Mouse (Mus musculus) small intestine, adult 2 months (tissue): ENCODE measurements around the gene Dennd4c.

Source experiments
- CTCF ChIP-seq: fragments of 200-500 bp; IDR thresholded peaks from 2 replicates; pipeline ENCODE4 v1.5.1; 2012; ENCODE audit warnings: low read depth, mild to moderate bottlenecking, control low read depth, inconsistent platforms, low read length, moderate library complexity, mixed read lengths; ENCODE audit not compliant: insufficient replicate concordance, insufficient read length; ENCODE audit errors: extremely low read depth
- POLR2A ChIP-seq: fragments of 200-500 bp; IDR thresholded peaks from 2 replicates; pipeline ENCODE4 v1.6.1; 2012; ENCODE audit warnings: low read depth, mild to moderate bottlenecking, control low read depth, inconsistent platforms, low read length, moderate library complexity

- TF ChIP-seq POLR2A (no peak), CTCF (peak; percentile 12; the same call in 1 of the 2 replicates)
Measured at GRCm38 (mm10) chr4:86810604-86811003, 62.2 kb downstream of the Dennd4c start.
